Mouse (Mus musculus) bone marrow macrophage, adult 2 months (primary cell): ENCODE results near the gene Pirt.

Experiments used
- CTCF ChIP-seq: IDR thresholded peaks from 2 replicates; pipeline ENCODE4 v1.5.1; 2012; ENCODE audit warnings: low read depth, mild to moderate bottlenecking, low read length, moderate library complexity
- POLR2A ChIP-seq: IDR thresholded peaks from 2 replicates; pipeline ENCODE4 v1.6.1; 2012; ENCODE audit warnings: mild to moderate bottlenecking, low read depth, low read length, borderline replicate concordance

DNA sequence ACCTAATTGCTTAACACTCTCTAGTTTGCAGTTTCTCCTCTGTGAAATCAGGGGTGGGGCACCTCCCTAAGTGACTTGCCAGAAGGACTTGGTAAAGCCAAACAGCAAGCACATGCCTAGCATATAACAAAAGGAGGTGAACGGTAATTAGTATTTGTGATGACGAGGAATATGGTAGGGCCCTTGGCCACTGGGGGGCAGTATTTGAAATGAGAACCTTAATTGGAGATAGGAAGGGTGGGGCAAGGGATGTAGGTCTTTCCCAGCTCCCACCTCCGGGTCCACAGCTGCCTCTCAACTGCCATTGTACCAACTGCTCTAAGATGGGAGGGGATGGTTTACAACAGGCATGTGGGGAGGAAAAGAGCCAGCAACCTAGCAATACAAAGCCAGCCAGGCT, 2.5 kb downstream of the Pirt start:
- TF ChIP-seq CTCF: peak; percentile 70
- TF ChIP-seq POLR2A: no peak
